Comparison of ENCODE assay signal across 13 mouse cellular contexts in the genomic region with DNA sequence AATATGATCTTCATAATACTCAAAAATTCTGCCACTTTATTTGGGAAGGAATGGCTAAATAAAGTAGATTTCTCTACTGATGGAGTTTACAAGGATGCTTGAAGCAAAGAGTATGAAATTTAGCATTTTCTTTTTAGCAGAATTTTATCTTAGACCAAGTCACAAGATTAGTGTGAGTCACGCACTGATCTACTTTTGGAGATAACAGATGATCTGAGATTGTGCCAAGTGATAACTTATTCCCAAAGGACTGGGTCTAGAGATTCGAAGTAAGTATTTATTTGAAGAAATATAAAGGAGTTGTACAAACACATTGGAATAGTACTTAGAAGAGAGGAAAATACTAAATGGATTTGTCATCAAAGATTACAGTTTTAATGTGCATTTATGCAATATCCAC.
"Had no signal": no experiment of that assay in that cellular context is flagged by ENCODE, and none has a peak within 500 bp of the region (broad histone marks: within the 10 kb centered on the region; RNA-seq: fewer than 3 reads in every experiment).

No protein-coding gene starts in this region.

- DNase-seq: forebrain, postnatal 0 days; gastrocnemius, postnatal 14 days; gastrocnemius, postnatal 36 days; heart, adult 11 months; heart, adult 2 months; heart, postnatal 14 days; heart, postnatal 36 days; kidney, adult 11 months; kidney, adult 2 months; kidney, postnatal 14 days; kidney, postnatal 36 days; layer of hippocampus, postnatal 36 days; left cerebral cortex, postnatal 4 days had no signal
